Mouse (Mus musculus) ES-E14 (cell line): ENCODE results near the gene Aes.

Experiments used
- HCFC1 ChIP-seq: IDR thresholded peaks from 2 replicates; pipeline ENCODE4 v1.6.1; 2012; ENCODE audit warnings: low read length, inconsistent platforms, borderline replicate concordance; ENCODE audit not compliant: insufficient read depth
- MAFK ChIP-seq: IDR thresholded peaks from 2 replicates; pipeline ENCODE4 v1.6.1; 2014; ENCODE audit warnings: mild to moderate bottlenecking, low read depth, low read length, inconsistent platforms; ENCODE audit not compliant: insufficient read depth
- ZC3H11A ChIP-seq: IDR thresholded peaks from 2 replicates; pipeline ENCODE4 v1.6.1; 2012; ENCODE audit warnings: low read depth, mild to moderate bottlenecking, inconsistent platforms, low read length, borderline replicate concordance

- TF ChIP-seq ZC3H11A (no peak), MAFK (no peak), HCFC1 (no peak)
Measured at GRCm38 (mm10) chr10:81562411-81562810, 3.1 kb downstream of the Aes start.
